Mouse (Mus musculus): ENCODE data around the gene Tjp1.

GRCm38 (mm10) chr7:65464518-65465037 lies 63.0 kb downstream of the Tjp1 start:
- no peak for TF ChIP-seq CTCF (conservative IDR thresholded peaks at IDR 0.05; ENCODE audit: low read length)
- no peak for TF ChIP-seq NANOG (IDR thresholded peaks at IDR 0.05; ENCODE audit: borderline replicate concordance, low read length)
